Mouse (Mus musculus) bone marrow, adult 2 months (tissue): ENCODE results near the gene Trip11.

Experiments
- CTCF ChIP-seq: fragments of 200-500 bp; IDR thresholded peaks from 2 replicates; pipeline ENCODE4 v1.5.1; 2011; ENCODE audit warnings: low read length, control low read depth; ENCODE audit not compliant: control insufficient read depth, insufficient read depth
- POLR2A ChIP-seq: fragments of 200-500 bp; IDR thresholded peaks from 2 replicates; pipeline ENCODE4 v1.6.1; 2011; ENCODE audit warnings: low read depth, mild to moderate bottlenecking, control low read depth, low read length, borderline replicate concordance; ENCODE audit not compliant: control insufficient read depth

DNA sequence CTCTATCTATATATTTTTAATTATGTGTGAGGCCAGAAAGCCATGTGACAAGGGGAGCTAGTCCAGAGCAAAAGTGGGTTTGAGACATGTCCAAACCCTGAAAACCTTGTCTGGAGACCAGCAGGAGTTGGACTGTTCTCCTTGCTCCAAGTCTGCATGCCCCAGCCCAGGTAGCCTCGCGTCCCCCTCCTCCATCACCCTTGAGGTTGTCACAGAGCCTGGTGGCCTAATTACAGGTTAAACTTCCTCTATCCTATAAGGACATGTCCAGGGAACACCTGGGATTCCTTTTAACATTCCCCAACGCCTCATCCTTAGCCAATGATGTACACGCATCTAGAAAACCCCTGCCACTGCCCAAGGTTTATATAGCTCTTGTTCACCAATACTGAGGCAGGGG is 89.9 kb downstream of the Trip11 start:
- TF ChIP-seq POLR2A (no peak), CTCF (no peak)
